Mouse (Mus musculus): ENCODE results near the gene Gsx1. TPM values are rescaled to one million over a fixed set of nuclear protein-coding genes. Genes with fewer than 3 reads are reported as not detected.

Gene Gsx1
- polyA plus RNA-seq, 1 experiment: not detected

- TF ChIP-seq POLR2A (IDR thresholded peaks at IDR 0.05; ENCODE audit: borderline replicate concordance, low read depth, low read length) (no peak), CTCF (IDR thresholded peaks at IDR 0.05; ENCODE audit: low read depth, low read length) (no peak)
- Histone ChIP-seq H3K27ac (ENCODE audit: insufficient read depth, low read depth, low read length) (no peak overlapping the region), H3K4me1 (ENCODE audit: control insufficient read depth, insufficient read depth, low read length) (no peaks in the 10 kb centered on the region), H3K4me3 (ENCODE audit: insufficient read depth, low read length) (no peak overlapping the region)
These were observed 14.4 kb upstream of the Gsx1 start for GRCm38 (mm10) chr5:147174046-147174445.

- Histone ChIP-seq H3K27ac (ENCODE audit: insufficient read depth, low read depth, low read length) (no peak overlapping the region), H3K4me3 (ENCODE audit: insufficient read depth, low read length) (no peak overlapping the region), H3K4me1 (ENCODE audit: control insufficient read depth, insufficient read depth, low read length) (peaks cover 3% of the 10 kb centered on the region)
- no peak for TF ChIP-seq CTCF (IDR thresholded peaks at IDR 0.05; ENCODE audit: low read depth, low read length)
- no peak for TF ChIP-seq POLR2A (IDR thresholded peaks at IDR 0.05; ENCODE audit: borderline replicate concordance, low read depth, low read length)
These were observed 3.2 kb upstream of the Gsx1 start for GRCm38 (mm10) chr5:147185174-147185915.

- TF ChIP-seq POLR2A (IDR thresholded peaks at IDR 0.05; ENCODE audit: borderline replicate concordance, low read depth, low read length): no peak
- no peak for TF ChIP-seq CTCF (IDR thresholded peaks at IDR 0.05; ENCODE audit: low read depth, low read length)
- Histone ChIP-seq H3K27ac (ENCODE audit: insufficient read depth, low read depth, low read length) (no peak overlapping the region), H3K4me3 (ENCODE audit: insufficient read depth, low read length) (peak overlapping the region; percentile 60), H3K4me1 (ENCODE audit: control insufficient read depth, insufficient read depth, low read length) (peaks cover 3% of the 10 kb centered on the region)
These were observed 2.5 kb upstream of the Gsx1 start for GRCm38 (mm10) chr5:147186001-147186431.

- Histone ChIP-seq H3K4me3 (ENCODE audit: insufficient read depth, low read length) (peak overlapping the region; percentile 60), H3K27ac (ENCODE audit: insufficient read depth, low read depth, low read length) (no peak overlapping the region), H3K4me1 (ENCODE audit: control insufficient read depth, insufficient read depth, low read length) (peaks cover 3% of the 10 kb centered on the region)
- no peak for TF ChIP-seq POLR2A (IDR thresholded peaks at IDR 0.05; ENCODE audit: borderline replicate concordance, low read depth, low read length)
- no peak for TF ChIP-seq CTCF (IDR thresholded peaks at IDR 0.05; ENCODE audit: low read depth, low read length)
These were observed 1.5 kb upstream of the Gsx1 start for GRCm38 (mm10) chr5:147186781-147187551.

- Histone ChIP-seq H3K4me1 (ENCODE audit: control insufficient read depth, insufficient read depth, low read length) (peaks cover 3% of the 10 kb centered on the region), H3K4me3 (ENCODE audit: insufficient read depth, low read length) (peak overlapping the region; percentile 60), H3K27ac (ENCODE audit: insufficient read depth, low read depth, low read length) (no peak overlapping the region)
- TF ChIP-seq CTCF (IDR thresholded peaks at IDR 0.05; ENCODE audit: low read depth, low read length) (no peak), POLR2A (IDR thresholded peaks at IDR 0.05; ENCODE audit: borderline replicate concordance, low read depth, low read length) (no peak)
These were observed 835 bp upstream of the Gsx1 start for GRCm38 (mm10) chr5:147187552-147188170.

GRCm38 (mm10) chr5:147189156-147189555 lies 660 bp downstream of the Gsx1 start:
- TF ChIP-seq POLR2A (IDR thresholded peaks at IDR 0.05; ENCODE audit: borderline replicate concordance, low read depth, low read length) (no peak), CTCF (IDR thresholded peaks at IDR 0.05; ENCODE audit: low read depth, low read length) (no peak)
- H3K27ac ChIP-seq (ENCODE audit: insufficient read depth, low read depth, low read length): no peak overlapping the region
- peaks cover 3% of the 10 kb centered on the region for H3K4me1 ChIP-seq (ENCODE audit: control insufficient read depth, insufficient read depth, low read length)
- no peak overlapping the region for H3K4me3 ChIP-seq (ENCODE audit: insufficient read depth, low read length)

GRCm38 (mm10) chr5:147189836-147190602 lies 1.5 kb downstream of the Gsx1 start:
- H3K4me1 ChIP-seq (ENCODE audit: control insufficient read depth, insufficient read depth, low read length): peaks cover 3% of the 10 kb centered on the region
- H3K27ac ChIP-seq (ENCODE audit: insufficient read depth, low read depth, low read length): no peak overlapping the region
- H3K4me3 ChIP-seq (ENCODE audit: insufficient read depth, low read length): no peak overlapping the region
- no peak for TF ChIP-seq CTCF (IDR thresholded peaks at IDR 0.05; ENCODE audit: low read depth, low read length)
- no peak for TF ChIP-seq POLR2A (IDR thresholded peaks at IDR 0.05; ENCODE audit: borderline replicate concordance, low read depth, low read length)

- Histone ChIP-seq H3K4me1 (ENCODE audit: control insufficient read depth, insufficient read depth, low read length) (peaks cover 3% of the 10 kb centered on the region), H3K4me3 (ENCODE audit: insufficient read depth, low read length) (no peak overlapping the region), H3K27ac (ENCODE audit: insufficient read depth, low read depth, low read length) (no peak overlapping the region)
- TF ChIP-seq POLR2A (IDR thresholded peaks at IDR 0.05; ENCODE audit: borderline replicate concordance, low read depth, low read length): no peak
- TF ChIP-seq CTCF (IDR thresholded peaks at IDR 0.05; ENCODE audit: low read depth, low read length): no peak
These were observed 2.4 kb downstream of the Gsx1 start for GRCm38 (mm10) chr5:147190885-147191284.

All from bone marrow macrophage, adult 2 months (primary cell).